In genomic region chr2:157970669-157971068, GRCm38 (mm10) we compare ENCODE assay signal across 8 mouse cellular contexts. TPM values are rescaled to one million over a fixed set of nuclear protein-coding genes. Genes with fewer than 3 reads are reported as not detected.
DNase-seq lines count a peak whose midpoint lies in the region; ATAC-seq and TF ChIP-seq lines count a peak whose summit lies in the region.

No protein-coding gene starts in this region.

- peaks cover 15% of the 10 kb centered on the region for H3K27me3 ChIP-seq in heart, postnatal 0 days (ENCODE audit: control insufficient read depth, insufficient read depth, low read length)
- H3K27me3 ChIP-seq in C2C12 (ENCODE audit: control insufficient read depth, insufficient read depth, insufficient read length), result peaks cover 46% of the 10 kb centered on the region

- no peaks in the 10 kb centered on the region for H3K4me1 ChIP-seq in heart, postnatal 0 days (ENCODE audit: control insufficient read depth, insufficient read depth)

- H3ac ChIP-seq in C2C12 (ENCODE audit: control insufficient read depth, insufficient read length, low read depth), result no peak overlapping the region

- peak; percentile 20 for DNase-seq in heart, postnatal 0 days (ENCODE audit: low spot score)
- DNase-seq in heart, adult 11 months, result no peak
- DNase-seq in c-Kit-positive CD71-negative TER-119-negative erythroid progenitor cells, embryonic 14.5 days (ENCODE audit: low read depth), result peak; percentile 66
- DNase-seq in kidney, postnatal 14 days, result peak; percentile 68
- peak; percentile 51 for DNase-seq in ovary, postnatal 36 days (ENCODE audit: low spot score)
- no peak for DNase-seq in cerebellum, postnatal 10 days
- no peak for DNase-seq in layer of hippocampus, adult 2 months (ENCODE audit: low spot score in 2 of 2)

- no peak overlapping the region for H3K4me3 ChIP-seq in heart, postnatal 0 days (ENCODE audit: low read depth, low read length)
- H3K4me3 ChIP-seq in C2C12 (ENCODE audit: insufficient read depth, poor library complexity, severe bottlenecking), result no peak overlapping the region
- no peak overlapping the region for H3K4me3 ChIP-seq in layer of hippocampus, adult 2 months

- no peak overlapping the region for H3K4me2 ChIP-seq in heart, postnatal 0 days (ENCODE audit: low read depth, low read length)

- no peak overlapping the region for H3K9ac ChIP-seq in heart, postnatal 0 days (replicated peaks; ENCODE audit: low read depth, low read length)

- no peak for TF ChIP-seq CTCF in heart, postnatal 0 days (IDR thresholded peaks at IDR 0.05; ENCODE audit: low read depth)
- TF ChIP-seq CTCF in C2C12 (IDR thresholded peaks at IDR 0.05; ENCODE audit: control insufficient read depth, insufficient read depth, insufficient read length), result no peak
- TF ChIP-seq CTCF in layer of hippocampus, adult 2 months (conservative IDR thresholded peaks at IDR 0.05), result no peak

- no peak for ATAC-seq in heart, postnatal 0 days (ENCODE audit: insufficient read depth, low read depth)

- no peaks in the 10 kb centered on the region for H3K79me3 ChIP-seq in C2C12 (ENCODE audit: low read depth)

- no peaks in the 10 kb centered on the region for H3K36me3 ChIP-seq in heart, postnatal 0 days (replicated peaks; ENCODE audit: control insufficient read depth, insufficient read depth, low read length)
- H3K36me3 ChIP-seq in C2C12 (ENCODE audit: control insufficient read depth, insufficient read depth), result no peaks in the 10 kb centered on the region

- no peak for TF ChIP-seq EP300 in heart, postnatal 0 days (IDR thresholded peaks at IDR 0.05; ENCODE audit: low read depth)

- 4% methylated on average over 3 of the region's 3 CpGs for WGBS in heart, postnatal 0 days

- H3K9me3 ChIP-seq in heart, postnatal 0 days (replicated peaks; ENCODE audit: control insufficient read depth, low read length), result no peaks in the 10 kb centered on the region

- H3K79me2 ChIP-seq in C2C12 (ENCODE audit: control insufficient read depth, insufficient read depth), result no peaks in the 10 kb centered on the region

- H3K27ac ChIP-seq in heart, postnatal 0 days (ENCODE audit: low read depth), result no peak overlapping the region
- no peak overlapping the region for H3K27ac ChIP-seq in layer of hippocampus, adult 2 months

TF ChIP-seq in C2C12, 6 proteins besides CTCF, POLR2A, EP300 and RAD21:
- TF ChIP-seq USF1 (IDR thresholded peaks at IDR 0.05; ENCODE audit: low read depth) (peak; percentile 31), CEBPB (IDR thresholded peaks at IDR 0.05; ENCODE audit: low read depth) (no peak), MYOD1 (IDR thresholded peaks at IDR 0.05; ENCODE audit: control insufficient read depth, insufficient read length, low read depth) (no peak), MAX (IDR thresholded peaks at IDR 0.05) (peak; percentile 46), FOSL1 (IDR thresholded peaks at IDR 0.05; ENCODE audit: insufficient read depth, low read length, poor library complexity, severe bottlenecking) (no peak)

RNA-seq across cellular contexts. Expression of gene Vstm2l, which starts 56.2 kb away (rescaled TPM):
- not detected in 2 replicates for total RNA-seq in heart, postnatal 0 days (2014; rRNA removed; ENCODE audit: low replicate concordance)
- polyA plus RNA-seq in heart, postnatal 0 days (2015; fragmentation: Nextera tagmentation; extraction: Ambion mirVana), result 0.08 TPM in 1 of 2 replicates, not detected in the other
- not detected for polyA plus RNA-seq in C2C12 (2012; fragmentation: generic; extraction: Trizol)
- total RNA-seq in layer of hippocampus, adult 2 months (2021), result 100 to 1,000 TPM; 110 to 112 TPM

RNA-seq across cellular contexts. Expression of gene Tti1, which starts 57.6 kb away (rescaled TPM):
- total RNA-seq in heart, postnatal 0 days (2014; rRNA removed; ENCODE audit: low replicate concordance), result 13.3 and 23.2 TPM in 2 replicates
- 12.5 and 13.2 TPM in 2 replicates for polyA plus RNA-seq in heart, postnatal 0 days (2015; fragmentation: Nextera tagmentation; extraction: Ambion mirVana)
- 12.5 TPM for polyA plus RNA-seq in C2C12 (2012; fragmentation: generic; extraction: Trizol)
- total RNA-seq in layer of hippocampus, adult 2 months (2021), result 10 to 100 TPM; 21.1 to 23.6 TPM

RNA-seq across cellular contexts. Expression of gene Rprd1b, which starts 57.6 kb away (rescaled TPM):
- total RNA-seq in heart, postnatal 0 days (2014; rRNA removed; ENCODE audit: low replicate concordance), result 13.5 and 14.9 TPM in 2 replicates
- polyA plus RNA-seq in heart, postnatal 0 days (2015; fragmentation: Nextera tagmentation; extraction: Ambion mirVana), result 19.4 and 24.5 TPM in 2 replicates
- 11.4 TPM for polyA plus RNA-seq in C2C12 (2012; fragmentation: generic; extraction: Trizol)
- total RNA-seq in layer of hippocampus, adult 2 months (2021), result 10 to 100 TPM; 48.9 to 57.2 TPM

Comparison
In these comparisons a context has a peak if more than half of its experiments do, and no peak if none do; other contexts are left out.
1. DNase-seq: peak in heart, postnatal 0 days (single experiment), c-Kit-positive CD71-negative TER-119-negative erythroid progenitor cells, embryonic 14.5 days (single experiment), kidney, postnatal 14 days (single experiment) and ovary, postnatal 36 days (single experiment); none in heart, adult 11 months (single experiment), cerebellum, postnatal 10 days (0 of 2) and layer of hippocampus, adult 2 months (0 of 2).
2. RNA of gene Vstm2l, which starts 56.2 kb away (total RNA-seq): 110 to 112 TPM in layer of hippocampus, adult 2 months; not detected in heart, postnatal 0 days; every median in the first group is over 100 times any median in the second.